Mouse (Mus musculus) forebrain, embryonic 15.5 days (tissue): ENCODE results near the gene Hist1h2bb. TPM values are rescaled to one million over a fixed set of nuclear protein-coding genes. Genes with fewer than 3 reads are reported as not detected.
"Not testable (repeated sequence)": the region's sequence is repeated elsewhere in the genome, so short reads cannot be mapped to it uniquely, and the experiment has no call there.

Source experiments
- ATAC-seq: fragments of 200-750 bp; cut with Nextera tagmentation; replicated peaks from 2 replicates; pipeline ENCODE4 v1.8.0; 2017; ENCODE audit warnings: mild to moderate bottlenecking, moderate TSS enrichment, moderate library complexity
- H3K27ac ChIP-seq: fragments of 300-500 bp; sonication (generic); replicated peaks from 2 replicates; pipeline ENCODE4 v1.5.1; 2015; ENCODE audit warnings: mild to moderate bottlenecking, inconsistent platforms
- H3K27me3 ChIP-seq: fragments of 300-500 bp; sonication (generic); 2 replicates; pipeline ENCODE4 v1.6.1; 2015; ENCODE audit warnings: inconsistent platforms
- H3K36me3 ChIP-seq: fragments of 300-500 bp; sonication (generic); 2 replicates; pipeline ENCODE4 v1.6.1; 2015; ENCODE audit warnings: mild to moderate bottlenecking, inconsistent platforms
- H3K4me1 ChIP-seq: fragments of 300-500 bp; sonication (generic); 2 replicates; pipeline ENCODE4 v1.6.1; 2015; ENCODE audit warnings: inconsistent platforms
- H3K4me2 ChIP-seq: fragments of 300-500 bp; sonication (generic); replicated peaks from 2 replicates; pipeline ENCODE4 v1.6.1; 2015; ENCODE audit warnings: mild to moderate bottlenecking, inconsistent platforms
- H3K4me3 ChIP-seq: fragments of 300-500 bp; sonication (generic); 2 replicates; pipeline ENCODE4 v1.5.1; 2015; ENCODE audit warnings: mild to moderate bottlenecking, inconsistent platforms
- H3K9ac ChIP-seq: fragments of 300-500 bp; sonication (generic); replicated peaks from 2 replicates; pipeline ENCODE4 v1.6.1; 2015; ENCODE audit warnings: mild to moderate bottlenecking, inconsistent platforms
- H3K9me3 ChIP-seq: fragments of 300-500 bp; sonication (generic); 2 replicates; pipeline ENCODE4 v1.6.1; 2016; ENCODE audit warnings: inconsistent platforms
- WGBS: fragments of 180-500 bp; shearing (Covaris S2); methylation state at CpG from one replicate; pipeline ENCODE4 v1.1.7; 2015; ENCODE audit warnings: mixed read lengths; 5-methylcytosine and 5-hydroxymethylcytosine counted together
- polyA plus RNA-seq: library from polyadenylated mRNA; unstranded; fragments of >200 nt; fragmentation: Nextera tagmentation; extraction: Ambion mirVana; gene quantifications from 2 replicates; pipeline ENCODE4 v1.2.1, GENCODE M21; 2015

The Hist1h2bb gene
- polyA plus RNA-seq, 1 experiment from 2014 or later, result 2.0 TPM

DNA sequence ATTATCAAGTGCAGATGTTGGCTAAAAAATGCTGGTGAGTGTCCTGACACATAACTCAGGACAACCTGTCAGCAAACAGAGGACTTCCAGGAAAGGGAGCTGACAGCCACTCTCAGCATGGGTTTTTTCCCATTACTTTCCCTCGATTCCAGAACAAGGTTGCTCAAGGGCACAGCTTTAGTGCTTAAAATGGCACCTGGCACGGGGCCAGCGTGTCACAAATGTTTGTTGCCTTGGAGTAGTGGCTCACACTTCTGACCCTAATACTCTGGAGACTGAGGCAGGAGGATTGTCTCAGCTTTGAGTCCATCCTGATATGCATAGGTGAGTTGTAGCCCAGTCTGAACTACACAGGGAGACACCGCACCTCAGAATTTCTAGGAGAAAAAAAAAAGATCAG, 37.9 kb upstream of the Hist1h2bb start:
- H3K27me3 ChIP-seq, result no peaks in the 10 kb centered on the region; the same call in 1 of the 2 replicates
- H3K27ac ChIP-seq, result no peak overlapping the region
- H3K4me2 ChIP-seq, result no peak overlapping the region
- 77% methylated on average over 4 of the region's 4 CpGs for WGBS
- H3K4me3 ChIP-seq, result no peak overlapping the region
- ATAC-seq, result no peak
- no peaks in the 10 kb centered on the region for H3K9me3 ChIP-seq
- H3K4me1 ChIP-seq, result peaks cover 16% of the 10 kb centered on the region
- H3K36me3 ChIP-seq, result no peaks in the 10 kb centered on the region
- H3K9ac ChIP-seq, result no peak overlapping the region

DNA sequence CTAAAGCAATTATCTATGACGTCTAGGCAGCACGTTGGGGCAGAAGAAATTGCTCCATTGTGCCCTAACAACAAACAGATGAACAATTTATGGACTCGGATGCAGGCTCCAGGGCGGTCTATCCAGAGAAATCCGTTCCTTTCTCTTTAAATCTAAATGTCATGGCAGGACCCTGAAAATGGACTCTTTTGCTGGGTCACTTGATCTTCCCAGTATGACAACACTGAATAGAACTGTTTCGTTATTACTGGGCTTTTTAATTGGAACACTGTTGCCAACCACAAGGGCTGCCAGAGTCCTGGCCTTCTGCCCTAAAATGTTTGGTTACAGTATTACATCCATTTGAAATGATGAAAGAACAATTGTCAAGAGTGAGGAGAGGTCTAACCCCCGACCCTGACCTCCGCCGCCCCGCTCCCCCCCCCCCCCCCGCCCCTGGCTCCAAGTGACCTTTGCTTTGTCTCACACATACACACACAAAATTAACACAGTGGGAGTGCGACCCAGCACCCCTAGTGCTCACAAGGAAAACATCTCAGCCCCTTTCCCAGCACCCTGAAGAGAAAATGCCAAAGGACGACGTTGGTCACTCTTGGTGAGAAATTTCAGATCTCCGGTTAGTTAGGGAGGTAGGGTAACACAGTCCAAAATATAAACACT, 36.7 kb upstream of the Hist1h2bb start:
- Histone ChIP-seq H3K4me3 (peak overlapping the region; percentile 33), H3K27ac (no peak overlapping the region), H3K4me1 (peaks cover 16% of the 10 kb centered on the region), H3K27me3 (no peaks in the 10 kb centered on the region; the same call in 1 of the 2 replicates), H3K9me3 (no peaks in the 10 kb centered on the region), H3K9ac (peak overlapping the region; percentile 43), H3K4me2 (peak overlapping the region; percentile 48), H3K36me3 (no peaks in the 10 kb centered on the region)
- peak; percentile 26; the same call in 1 of the 2 replicates for ATAC-seq
- WGBS, result 15% methylated on average over 15 of the region's 15 CpGs

DNA sequence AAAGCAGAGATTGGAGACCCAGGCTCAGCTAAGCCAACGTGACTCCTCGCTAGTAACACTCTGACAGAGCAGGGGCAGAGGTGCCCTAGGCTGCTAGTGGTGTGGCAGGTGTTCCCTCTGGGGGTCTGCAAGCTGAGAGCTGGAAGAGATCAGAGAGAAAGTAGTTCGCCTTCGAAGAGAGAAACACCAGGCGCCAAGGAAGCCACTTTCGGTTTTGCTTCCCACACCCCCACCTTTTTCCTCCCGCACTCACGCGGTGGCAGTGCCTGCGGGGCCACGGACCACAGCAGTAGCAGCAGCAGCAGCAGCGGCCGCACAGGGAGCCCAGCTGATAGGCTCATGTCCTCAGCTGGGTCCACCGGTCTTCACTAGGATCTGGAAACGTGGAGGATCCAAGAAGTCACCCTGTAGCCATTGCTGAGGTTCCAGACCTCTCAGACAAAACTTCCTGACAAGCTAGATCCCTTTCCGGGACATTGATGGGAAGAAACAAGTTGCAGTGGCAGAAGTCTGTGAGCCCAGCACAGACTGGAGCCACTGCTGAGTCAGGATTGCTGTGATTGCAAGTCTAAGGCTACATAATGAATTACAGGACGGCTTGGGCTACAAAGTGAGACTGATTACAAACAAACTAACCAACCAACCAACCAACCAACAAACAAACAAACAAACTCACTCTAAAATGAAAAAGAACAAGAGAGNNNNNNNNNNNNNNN, 36.0 kb upstream of the Hist1h2bb start, which contains the start of gene Hfe:
Gene Hfe, minus strand, starts transcription at position 481 of the 716 bp plus-strand sequence.
- Histone ChIP-seq H3K4me1 (peaks cover 16% of the 10 kb centered on the region), H3K36me3 (no peaks in the 10 kb centered on the region), H3K4me3 (peak within 1 kb of the TSS; percentile 33), H3K9me3 (no peaks in the 10 kb centered on the region), H3K27ac (no peak within 1 kb of the TSS), H3K27me3 (no peaks in the 10 kb centered on the region; the same call in 1 of the 2 replicates), H3K4me2 (peak within 1 kb of the TSS; percentile 48), H3K9ac (peak within 1 kb of the TSS; percentile 43)
- ATAC-seq, result peak; percentile 58; the same call in 1 of the 2 replicates
- 5% methylated on average over 17 of the region's 17 CpGs for WGBS

DNA sequence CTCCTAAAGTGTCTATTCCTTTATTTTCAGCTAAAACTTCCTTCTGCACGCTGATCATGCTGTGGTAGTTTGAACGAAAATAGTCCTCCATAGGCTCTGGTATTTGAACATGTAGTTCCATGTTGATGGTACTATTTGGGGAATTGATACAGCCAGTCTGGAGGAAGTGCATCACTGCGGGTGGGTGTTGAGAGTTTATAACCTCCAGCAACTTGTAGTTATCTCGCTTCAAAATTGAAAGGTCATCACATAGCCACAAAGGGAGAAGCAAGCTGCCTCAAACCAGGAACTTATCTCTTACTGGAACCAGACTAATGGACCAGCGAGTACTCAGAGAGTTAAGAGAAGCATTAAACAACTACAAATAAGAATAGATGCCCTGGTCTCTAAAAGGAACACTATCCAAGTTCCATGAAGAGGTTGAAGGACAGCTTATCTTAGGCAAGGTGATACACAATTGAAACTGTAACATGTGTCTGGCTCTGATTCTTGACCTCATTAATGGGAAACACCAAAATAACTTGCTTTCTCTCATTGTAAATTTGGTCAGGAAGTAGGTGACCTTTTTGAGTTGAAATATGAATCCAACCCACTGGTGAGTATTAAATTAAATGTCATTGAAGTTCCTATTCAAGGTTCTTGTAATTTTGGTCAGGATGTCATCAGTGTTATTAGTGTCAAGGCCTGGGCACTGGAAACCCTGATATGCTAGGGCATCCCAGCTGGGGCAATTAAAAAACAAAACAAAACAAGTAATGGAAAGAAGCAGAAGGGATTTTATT, 30.1 kb upstream of the Hist1h2bb start:
- Histone ChIP-seq H3K4me1 (no peaks in the 10 kb centered on the region), H3K4me2 (no peak overlapping the region), H3K27me3 (no peaks in the 10 kb centered on the region), H3K36me3 (no peaks in the 10 kb centered on the region), H3K9ac (no peak overlapping the region), H3K9me3 (no peaks in the 10 kb centered on the region), H3K4me3 (no peak overlapping the region), H3K27ac (no peak overlapping the region)
- ATAC-seq, result no peak
- WGBS, result 86% methylated on average over 5 of the region's 5 CpGs

DNA sequence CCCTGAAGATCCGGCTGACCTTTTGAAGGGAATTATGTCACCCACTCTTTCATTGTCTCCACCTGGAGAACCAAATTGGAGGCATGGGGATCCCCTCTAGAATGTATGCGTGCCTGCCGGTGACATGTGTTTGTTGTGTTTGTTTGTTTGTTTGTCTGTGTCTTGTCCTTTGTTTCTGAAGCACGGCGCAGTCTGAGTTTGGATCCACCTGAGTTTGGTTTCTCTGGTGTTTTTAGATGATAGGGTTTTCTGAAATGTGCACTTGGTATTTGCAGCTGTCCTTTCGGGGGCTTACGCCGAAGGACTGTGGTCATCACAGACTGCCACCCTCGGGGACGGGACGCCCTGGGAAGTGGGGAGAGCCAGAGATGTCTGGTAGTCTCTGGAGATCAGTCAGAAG, 29.4 kb upstream of the Hist1h2bb start:
- Histone ChIP-seq H3K4me1 (no peaks in the 10 kb centered on the region), H3K27ac (no peak overlapping the region), H3K9me3 (no peaks in the 10 kb centered on the region), H3K27me3 (no peaks in the 10 kb centered on the region), H3K9ac (no peak overlapping the region), H3K4me2 (no peak overlapping the region), H3K4me3 (no peak overlapping the region), H3K36me3 (no peaks in the 10 kb centered on the region)
- no peak for ATAC-seq
- 63% methylated on average over 11 of the region's 11 CpGs for WGBS

DNA sequence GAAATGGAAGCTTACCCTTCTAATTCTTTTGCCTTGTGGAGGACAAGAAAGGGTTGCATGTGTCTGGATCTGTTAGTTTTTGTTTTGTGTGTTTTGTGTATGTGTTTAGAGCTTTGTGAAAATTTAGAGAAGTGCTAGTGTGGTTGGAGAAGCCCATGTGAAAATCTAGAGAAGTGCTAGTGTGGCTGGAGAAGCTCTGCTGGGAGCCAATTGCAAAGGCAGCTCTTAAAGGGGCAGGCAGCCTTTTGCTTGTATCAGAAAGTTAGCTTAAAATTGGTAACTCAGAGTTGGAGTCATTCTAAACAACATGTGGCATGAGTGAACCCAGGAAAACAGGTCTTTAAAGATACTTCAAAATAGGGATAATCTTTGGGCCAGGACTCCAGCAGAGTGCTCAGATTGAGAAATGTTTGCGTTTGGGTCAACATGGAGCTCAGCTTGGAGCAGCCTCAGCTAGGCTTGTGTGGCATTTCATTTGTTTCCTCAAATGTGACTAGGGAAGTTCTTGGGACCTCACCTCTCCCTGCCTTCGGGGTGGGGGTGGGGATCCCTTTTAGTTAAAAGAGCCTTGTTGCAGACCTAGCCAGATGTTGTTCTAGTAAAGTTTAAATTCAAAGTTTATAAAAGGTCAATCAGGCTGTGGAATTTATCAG, 28.8 kb upstream of the Hist1h2bb start:
- H3K27me3 ChIP-seq, H3K4me2 ChIP-seq, H3K27ac ChIP-seq, H3K4me1 ChIP-seq, H3K9ac ChIP-seq, H3K36me3 ChIP-seq, H3K9me3 ChIP-seq, H3K4me3 ChIP-seq, ATAC-seq: not testable (repeated sequence)
- 10% methylated on average over 2 of the region's 2 CpGs for WGBS

DNA sequence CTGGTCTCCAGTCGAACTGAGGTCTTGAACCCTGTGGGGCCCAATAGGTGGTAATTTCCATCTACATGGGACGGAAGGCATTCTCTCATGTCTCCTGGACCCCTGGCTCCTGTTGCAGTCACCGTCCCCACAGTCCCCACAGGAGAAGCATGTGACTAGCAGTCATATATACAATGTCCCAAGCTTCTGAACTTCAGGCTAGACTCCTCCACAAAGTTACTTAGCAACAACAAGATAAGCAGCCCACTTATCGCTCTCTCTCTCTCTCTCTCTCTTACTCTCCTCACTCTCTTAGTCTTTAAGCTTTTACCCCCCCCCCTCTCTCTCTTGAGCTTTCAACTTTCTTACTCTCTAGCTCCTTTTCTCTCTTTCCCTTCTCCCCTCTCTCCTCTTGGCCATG, 22.3 kb upstream of the Hist1h2bb start:
- 90% methylated on average over 4 of the region's 4 CpGs for WGBS
- ATAC-seq, result no peak
- no peak overlapping the region for H3K27ac ChIP-seq
- H3K36me3 ChIP-seq, result no peaks in the 10 kb centered on the region
- H3K4me3 ChIP-seq, result no peak overlapping the region
- H3K4me2 ChIP-seq, result no peak overlapping the region
- no peaks in the 10 kb centered on the region for H3K4me1 ChIP-seq
- H3K27me3 ChIP-seq, result no peaks in the 10 kb centered on the region
- no peaks in the 10 kb centered on the region for H3K9me3 ChIP-seq
- no peak overlapping the region for H3K9ac ChIP-seq

DNA sequence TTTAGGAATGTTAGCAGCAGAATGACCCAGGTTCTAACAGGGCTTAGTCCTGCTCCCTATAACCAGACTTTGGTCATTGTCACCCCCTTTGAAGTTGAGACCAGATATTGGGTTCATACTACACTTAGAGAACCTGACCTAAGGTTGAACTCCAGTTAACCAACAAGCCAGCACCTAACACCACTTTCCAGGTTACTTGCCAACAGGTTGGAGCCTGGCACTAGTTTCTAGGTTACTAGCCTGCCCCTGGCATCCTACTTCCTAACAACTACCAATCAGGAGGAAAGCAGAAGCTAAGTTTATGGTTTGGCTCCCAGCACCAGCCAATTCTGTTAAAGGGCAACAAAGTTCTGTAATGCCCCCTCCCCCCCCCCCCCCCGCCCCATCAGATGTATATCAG, 21.3 kb upstream of the Hist1h2bb start:
- Histone ChIP-seq H3K27me3 (no peaks in the 10 kb centered on the region), H3K4me2 (no peak overlapping the region), H3K9me3 (no peaks in the 10 kb centered on the region), H3K36me3 (no peaks in the 10 kb centered on the region), H3K9ac (no peak overlapping the region), H3K27ac (no peak overlapping the region), H3K4me3 (no peak overlapping the region), H3K4me1 (no peaks in the 10 kb centered on the region)
- ATAC-seq, result no peak
- WGBS, result 60% methylated on average over 1 of the region's 1 CpGs

DNA sequence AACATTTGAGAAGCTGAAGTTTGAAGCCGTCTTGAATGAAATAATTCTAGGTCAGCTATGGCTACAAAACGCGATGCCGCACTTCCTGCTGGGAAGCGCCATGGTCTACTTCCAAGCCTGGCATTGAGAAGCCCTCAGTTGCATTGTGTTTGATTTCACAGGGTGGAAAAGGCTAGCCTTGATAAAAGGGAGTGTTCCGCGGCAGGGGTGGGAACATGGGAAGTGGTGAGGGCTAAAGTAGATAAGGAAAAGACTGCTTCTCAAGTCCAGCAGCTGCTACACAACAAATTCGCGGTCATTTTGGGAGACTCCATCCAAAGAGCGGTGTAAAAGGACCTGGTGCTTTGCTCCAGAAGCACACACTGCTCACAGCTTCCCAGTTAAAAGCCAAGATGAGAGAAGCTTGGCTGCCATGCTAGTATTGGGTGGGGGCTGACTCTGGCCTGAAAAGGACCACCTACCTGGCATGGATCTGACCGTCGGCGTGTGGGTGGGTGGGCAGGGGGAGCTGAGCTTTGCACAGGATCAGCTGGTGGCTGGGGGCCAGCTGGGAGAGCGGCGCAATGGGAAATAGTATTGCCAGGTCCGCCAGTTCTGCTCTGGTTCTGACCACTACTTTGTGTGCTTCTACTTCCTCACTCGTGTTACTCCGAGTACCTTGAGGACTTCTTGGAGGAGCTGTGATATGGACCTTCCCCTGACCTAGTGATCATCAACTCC, 17.9 kb upstream of the Hist1h2bb start:
- no peaks in the 10 kb centered on the region for H3K9me3 ChIP-seq
- no peaks in the 10 kb centered on the region for H3K4me1 ChIP-seq
- no peaks in the 10 kb centered on the region for H3K27me3 ChIP-seq
- no peak overlapping the region for H3K27ac ChIP-seq
- WGBS, result 91% methylated on average over 18 of the region's 18 CpGs
- H3K9ac ChIP-seq, result no peak overlapping the region
- H3K4me2 ChIP-seq, result no peak overlapping the region
- no peak for ATAC-seq
- no peaks in the 10 kb centered on the region for H3K36me3 ChIP-seq
- H3K4me3 ChIP-seq, result no peak overlapping the region

DNA sequence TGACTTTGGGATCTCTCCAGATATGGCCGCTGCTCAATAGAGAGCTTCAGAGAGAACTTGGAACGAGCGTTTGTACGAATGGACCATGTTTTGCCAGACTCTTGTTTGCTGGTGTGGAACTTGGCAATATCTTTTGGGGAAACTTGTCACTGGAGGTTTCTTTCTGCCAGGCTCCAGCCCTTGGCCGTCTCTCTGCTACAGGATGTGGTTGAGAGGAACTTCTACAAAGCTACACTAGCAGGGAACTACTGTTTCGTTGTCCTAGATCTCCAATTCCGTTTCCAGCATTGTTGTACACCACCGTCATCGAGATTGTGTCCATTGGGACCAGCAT, 17.4 kb upstream of the Hist1h2bb start:
- no peaks in the 10 kb centered on the region for H3K4me1 ChIP-seq
- H3K36me3 ChIP-seq, result no peaks in the 10 kb centered on the region
- H3K27me3 ChIP-seq, result no peaks in the 10 kb centered on the region
- no peak overlapping the region for H3K4me3 ChIP-seq
- no peak overlapping the region for H3K27ac ChIP-seq
- H3K9ac ChIP-seq, result no peak overlapping the region
- no peak overlapping the region for H3K4me2 ChIP-seq
- ATAC-seq, result no peak
- 88% methylated on average over 9 of the region's 9 CpGs for WGBS
- no peaks in the 10 kb centered on the region for H3K9me3 ChIP-seq

DNA sequence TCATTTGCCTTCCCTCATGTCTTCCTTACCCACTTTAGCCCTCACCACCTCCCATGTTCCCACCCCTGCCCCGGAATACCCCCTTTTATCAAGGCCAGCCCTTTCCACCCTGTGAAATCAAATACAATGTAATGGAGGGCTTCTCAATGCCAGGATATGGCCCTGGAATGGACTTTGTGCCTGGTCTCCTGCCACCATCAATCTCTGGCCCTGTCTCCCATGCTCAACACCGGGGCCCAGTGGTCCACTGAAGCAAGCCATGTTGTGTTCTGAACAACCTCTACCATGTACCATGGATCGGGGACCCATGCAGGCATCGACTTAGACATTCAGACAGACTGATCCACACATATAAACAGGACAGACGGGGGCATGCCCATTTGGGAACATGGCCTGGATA, 16.8 kb upstream of the Hist1h2bb start:
- no peaks in the 10 kb centered on the region for H3K27me3 ChIP-seq
- H3K36me3 ChIP-seq, result no peaks in the 10 kb centered on the region
- H3K27ac ChIP-seq, result no peak overlapping the region
- no peak overlapping the region for H3K4me2 ChIP-seq
- 92% methylated on average over 5 of the region's 5 CpGs for WGBS
- no peak for ATAC-seq
- no peak overlapping the region for H3K4me3 ChIP-seq
- H3K9me3 ChIP-seq, result no peaks in the 10 kb centered on the region
- H3K9ac ChIP-seq, result no peak overlapping the region
- no peaks in the 10 kb centered on the region for H3K4me1 ChIP-seq
